Mouse (Mus musculus) heart, postnatal 36 days (tissue): ENCODE measurements around the gene Abca9. TPM values are rescaled to one million over a fixed set of nuclear protein-coding genes. Genes with fewer than 3 reads are reported as not detected.

ENCODE experiments used
- DNase-seq, 2 experiments: peaks; one replicate each; pipeline ENCODE4 v3.0.0; 2021 to 2022
- intact Hi-C: fragments of 180-260 bp; cut with DNase I; formaldehyde crosslinking; loops from one replicate; pipeline ENCODE4 v1.15.1; 2025
- total RNA-seq, 2 experiments: library from RNA; stranded (reverse); gene quantifications; 2 replicates each; pipeline ENCODE4 v1.2.3; 2021

The Abca9 gene
- 10 to 100 TPM; 13.3 to 16.6 TPM for total RNA-seq

GRCm38 (mm10) chr11:110167459-110168251 is at the start of gene Abca9:
Gene Abca9, minus strand, starts transcription at chr11:110168196.
- DNase-seq = peak; percentile 46 to 54
- intact Hi-C loops = no loop called here

DNA sequence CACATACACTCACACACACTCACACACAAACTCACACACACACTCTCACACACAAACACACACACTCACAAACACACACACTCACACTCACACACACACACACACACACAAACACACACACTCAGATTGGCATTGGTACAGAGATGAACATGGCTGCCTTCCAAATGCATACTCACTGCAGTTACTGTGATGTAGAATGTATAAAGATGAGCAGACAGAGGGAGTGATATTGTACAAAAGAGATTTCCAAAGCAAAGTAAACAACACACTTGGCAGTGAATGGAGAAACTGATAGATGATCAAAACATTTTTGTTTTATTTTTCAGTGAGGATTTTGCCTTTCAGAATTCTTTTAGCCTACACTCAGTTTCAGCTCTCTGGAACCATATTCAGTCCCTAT is 49.1 kb upstream of the Abca9 start:
- no peak for DNase-seq
- intact Hi-C loops = no loop called here

DNA sequence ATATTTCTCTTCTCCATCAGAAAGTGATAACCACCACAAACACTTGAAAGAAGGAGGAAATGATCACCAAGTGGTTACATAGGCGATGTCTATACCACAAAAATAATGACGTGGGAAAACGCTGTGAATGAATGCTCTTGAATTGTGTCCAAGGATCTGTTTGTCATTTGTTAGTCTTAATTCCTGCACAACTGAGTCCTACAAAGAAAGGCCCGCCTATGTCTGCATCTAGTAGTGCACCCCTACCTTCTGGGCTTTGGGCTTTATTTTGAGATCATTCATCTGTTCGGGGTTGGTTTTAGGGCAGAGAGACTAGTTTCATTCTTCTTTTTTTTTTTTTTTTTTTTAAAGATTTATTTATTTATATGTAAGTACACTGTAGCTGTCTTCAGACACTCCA is 35.9 kb upstream of the Abca9 start:
- no peak for DNase-seq
- intact Hi-C loops = no loop called here

- intact Hi-C loops = no loop called here
- no peak for DNase-seq
Measured at GRCm38 (mm10) chr11:110198882-110199281, 30.9 kb upstream of the Abca9 start.

DNA sequence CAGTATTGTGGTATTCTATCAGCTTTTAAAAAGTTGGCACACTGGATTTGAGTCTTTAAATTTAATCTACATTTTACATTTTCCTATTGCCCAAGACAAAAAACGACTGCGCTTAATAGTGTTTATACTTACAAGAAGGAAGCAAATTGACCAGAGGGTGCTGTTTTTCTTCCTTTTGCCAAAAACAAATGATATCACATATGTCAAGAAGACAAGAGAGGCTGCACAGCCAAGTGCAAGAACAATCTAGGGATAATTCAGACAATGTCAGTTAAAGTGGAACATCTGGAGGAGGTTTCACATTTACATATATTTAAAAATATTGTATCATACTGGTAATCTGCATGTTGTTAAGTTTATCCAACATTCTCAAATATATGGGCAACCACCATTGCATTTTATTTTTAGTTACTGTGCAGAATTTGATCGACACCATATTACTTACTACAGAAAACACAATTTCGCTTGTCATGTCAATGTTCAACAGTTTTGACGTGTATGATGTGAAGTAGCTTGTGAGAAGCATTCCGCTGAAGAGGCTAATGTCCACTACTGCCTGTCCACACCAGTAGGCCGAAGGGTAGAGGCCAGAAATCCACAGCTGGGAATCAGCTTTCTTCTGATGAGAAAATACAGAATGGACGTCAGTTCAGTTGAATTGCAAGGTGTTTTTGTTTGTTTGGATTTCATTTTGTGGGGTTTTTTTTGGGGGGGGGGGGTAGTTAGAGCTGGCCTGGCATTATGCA is 28.7 kb upstream of the Abca9 start:
- no peak for DNase-seq
- intact Hi-C loops = no loop called here

DNA sequence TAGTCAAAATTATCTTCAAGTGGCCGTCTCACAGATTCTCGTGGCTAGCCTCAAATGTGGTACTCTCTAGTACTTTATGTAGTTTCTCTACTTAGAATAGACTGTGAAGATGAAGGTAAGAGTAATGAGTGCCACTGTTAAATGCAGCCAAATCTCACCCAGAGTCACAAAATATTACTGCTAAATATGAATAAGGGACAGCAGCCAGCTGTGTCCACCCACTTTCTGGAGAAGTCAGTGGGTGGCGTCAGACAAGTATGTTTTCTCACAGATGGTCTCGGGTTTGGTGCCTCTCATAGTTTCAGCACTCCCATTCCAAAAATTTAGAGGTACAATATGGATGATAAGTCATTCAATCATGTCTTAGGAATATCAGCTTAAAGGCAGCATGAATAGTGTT is 27.3 kb upstream of the Abca9 start:
- intact Hi-C loops = no loop called here
- DNase-seq = no peak

DNA sequence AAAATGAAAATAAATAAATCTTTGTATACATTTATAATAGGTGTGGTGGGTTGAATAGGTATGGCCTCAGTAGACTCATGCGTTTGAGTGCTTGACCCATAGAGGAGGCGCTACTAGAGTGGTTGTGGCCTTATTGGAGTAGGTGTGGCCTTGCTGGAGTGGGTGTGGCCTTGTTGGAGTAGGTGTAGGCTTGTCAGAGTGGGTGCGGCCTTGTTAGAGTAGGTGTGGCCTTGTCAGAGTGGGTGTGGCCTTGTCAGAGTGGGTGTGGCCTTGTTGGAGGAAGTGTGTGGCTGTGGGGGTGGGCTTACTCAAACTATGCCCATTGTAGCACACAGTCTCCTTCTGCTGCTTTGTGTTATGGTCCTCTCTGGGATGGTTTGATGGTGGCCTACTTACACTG is 3.2 kb upstream of the Abca9 start:
- DNase-seq = no peak

GRCm38 (mm10) chr11:110165822-110166221 is 2.2 kb downstream of the Abca9 start:
- peak in 1 of 2 experiments; percentile 18 for DNase-seq
- intact Hi-C loops = no loop called here

More for the DNA sequence above, 3.2 kb upstream of the Abca9 start:
- intact Hi-C loops = no loop called here

- intact Hi-C loops = no loop called here
Measured at GRCm38 (mm10) chr11:110165409-110165808, 2.6 kb downstream of the Abca9 start.

DNA sequence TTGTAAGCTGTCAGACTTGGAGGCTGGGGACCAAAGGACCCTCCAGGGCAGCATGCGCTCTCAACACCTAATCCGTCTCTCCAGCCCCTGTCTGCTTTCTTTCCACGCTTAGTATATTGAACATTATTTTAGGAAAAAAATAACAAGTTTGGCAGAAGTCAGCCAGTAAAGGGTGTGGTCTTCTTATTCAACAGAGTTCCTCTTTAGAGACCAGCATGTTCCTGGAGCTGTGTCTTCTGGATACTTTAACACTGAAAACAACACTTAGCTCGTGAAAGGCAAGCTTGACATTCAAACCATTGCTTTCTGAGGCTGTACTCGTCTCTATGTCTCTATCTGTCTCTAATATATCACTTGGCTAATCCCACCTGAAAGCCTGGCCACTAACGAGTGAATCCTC is 10.9 kb downstream of the Abca9 start:
- intact Hi-C loops = no loop called here

More at GRCm38 (mm10) chr11:110165409-110165808, 2.6 kb downstream of the Abca9 start:
- no peak for DNase-seq

GRCm38 (mm10) chr11:110155985-110156384 is 12.0 kb downstream of the Abca9 start:
- intact Hi-C loops = no loop called here

More for the DNA sequence above, 10.9 kb downstream of the Abca9 start:
- DNase-seq = no peak

DNA sequence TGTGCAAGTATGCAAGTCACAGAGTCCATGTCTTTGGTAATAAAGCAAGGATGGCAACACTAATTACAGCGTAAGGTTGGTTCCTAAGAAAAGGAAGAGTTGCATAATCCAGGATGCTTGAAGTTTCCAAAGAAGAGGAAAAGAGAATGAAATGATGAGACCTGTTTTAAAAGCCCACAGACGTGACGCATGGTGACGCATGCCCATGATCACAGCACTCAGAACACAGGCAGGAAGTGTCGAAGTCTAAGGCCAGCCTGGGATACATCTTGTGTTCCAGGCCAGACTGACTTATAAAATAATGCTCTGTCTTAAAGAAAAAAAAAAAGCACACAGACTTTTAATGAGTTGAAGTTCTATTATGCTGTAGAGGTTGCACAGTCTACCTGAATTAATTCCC is 20.4 kb downstream of the Abca9 start:
- no peak for DNase-seq
- intact Hi-C loops = no loop called here

More at GRCm38 (mm10) chr11:110155985-110156384, 12.0 kb downstream of the Abca9 start:
- no peak for DNase-seq

- no peak for DNase-seq
- intact Hi-C loops = no loop called here
Measured at GRCm38 (mm10) chr11:110145421-110145820, 22.6 kb downstream of the Abca9 start.

- DNase-seq = peak in 1 of 2 experiments; percentile 6
- intact Hi-C loops = no loop called here
Measured at GRCm38 (mm10) chr11:110130760-110131159, 37.2 kb downstream of the Abca9 start.

GRCm38 (mm10) chr11:110111137-110111536 is 56.9 kb downstream of the Abca9 start:
- intact Hi-C loops = loop anchor here (5.0 kb wide), 1 partner anchor 239 kb away; no protein-coding TSS in a partner anchor
- DNase-seq = no peak

DNA sequence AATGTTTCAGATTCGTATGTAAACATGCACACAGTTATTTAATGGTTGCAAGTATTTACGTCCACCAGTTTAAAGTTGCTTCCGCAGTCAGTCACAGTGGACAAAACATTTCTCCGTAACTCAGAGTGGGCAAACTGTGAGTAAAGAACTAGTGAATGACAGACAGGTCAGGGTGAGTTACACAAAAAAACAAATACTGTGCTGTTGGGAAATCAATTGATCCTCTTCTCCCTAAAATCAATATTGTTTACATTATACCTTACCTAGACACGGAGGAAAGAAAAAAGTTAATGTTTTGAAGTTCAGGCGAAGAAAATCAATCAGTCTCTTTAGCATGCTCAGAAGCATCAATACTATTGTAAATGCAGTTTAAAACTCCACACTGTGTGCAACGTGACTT is 66.6 kb downstream of the Abca9 start:
- intact Hi-C loops = no loop called here

GRCm38 (mm10) chr11:110098901-110099300 is 69.1 kb downstream of the Abca9 start:
- intact Hi-C loops = no loop called here
- DNase-seq = peak; percentile 17 to 19

More for the DNA sequence above, 66.6 kb downstream of the Abca9 start:
- no peak for DNase-seq

GRCm38 (mm10) chr11:110097465-110097864 is 70.5 kb downstream of the Abca9 start:
- no peak for DNase-seq
- intact Hi-C loops = no loop called here

- DNase-seq = peak in 1 of 2 experiments; percentile 41
- intact Hi-C loops = no loop called here
Measured at GRCm38 (mm10) chr11:110095858-110096257, 72.1 kb downstream of the Abca9 start, which contains the start of gene Abca8a. Gene Abca8a, minus strand, starts transcription at chr11:110095978.

DNA sequence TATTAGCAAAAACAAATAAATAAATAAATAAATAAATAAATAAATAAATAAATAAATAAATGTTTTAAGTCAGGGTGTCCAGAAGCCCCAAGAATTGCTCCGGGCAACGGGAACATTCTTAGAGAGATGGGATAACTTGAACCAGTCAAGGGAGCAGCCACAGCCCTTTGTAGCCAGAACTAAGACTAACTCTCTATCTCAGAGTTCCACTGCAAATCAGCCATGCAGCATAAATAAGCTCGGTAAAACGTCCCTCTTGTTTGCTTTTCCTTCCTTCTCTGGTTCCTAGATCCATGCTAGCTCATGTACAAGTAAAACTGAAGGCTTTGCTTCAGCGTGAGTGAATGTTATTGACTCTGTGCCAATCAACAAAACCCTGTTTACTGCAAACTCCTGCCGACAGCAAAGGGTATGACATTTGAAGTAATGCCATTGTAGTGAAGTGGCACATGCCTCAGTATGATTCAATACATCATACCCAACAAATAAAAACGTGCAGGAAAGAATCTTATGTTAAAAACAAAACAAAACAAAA is 73.1 kb downstream of the Abca9 start:
- intact Hi-C loops = no loop called here

GRCm38 (mm10) chr11:110094236-110094635 is 73.8 kb downstream of the Abca9 start:
- intact Hi-C loops = no loop called here
- peak in 1 of 2 experiments; percentile 30 for DNase-seq

More for the DNA sequence above, 73.1 kb downstream of the Abca9 start:
- peak in 1 of 2 experiments; percentile 26 for DNase-seq
